Mouse (Mus musculus) bone marrow, adult 2 months (tissue): Measurements from ENCODE around the gene Nek6.

Experiments used
- CTCF ChIP-seq: fragments of 200-500 bp; IDR thresholded peaks from 2 replicates; pipeline ENCODE4 v1.5.1; 2011; ENCODE audit warnings: low read length, control low read depth; ENCODE audit not compliant: control insufficient read depth, insufficient read depth
- POLR2A ChIP-seq: fragments of 200-500 bp; IDR thresholded peaks from 2 replicates; pipeline ENCODE4 v1.6.1; 2011; ENCODE audit warnings: low read depth, mild to moderate bottlenecking, control low read depth, low read length, borderline replicate concordance; ENCODE audit not compliant: control insufficient read depth

DNA sequence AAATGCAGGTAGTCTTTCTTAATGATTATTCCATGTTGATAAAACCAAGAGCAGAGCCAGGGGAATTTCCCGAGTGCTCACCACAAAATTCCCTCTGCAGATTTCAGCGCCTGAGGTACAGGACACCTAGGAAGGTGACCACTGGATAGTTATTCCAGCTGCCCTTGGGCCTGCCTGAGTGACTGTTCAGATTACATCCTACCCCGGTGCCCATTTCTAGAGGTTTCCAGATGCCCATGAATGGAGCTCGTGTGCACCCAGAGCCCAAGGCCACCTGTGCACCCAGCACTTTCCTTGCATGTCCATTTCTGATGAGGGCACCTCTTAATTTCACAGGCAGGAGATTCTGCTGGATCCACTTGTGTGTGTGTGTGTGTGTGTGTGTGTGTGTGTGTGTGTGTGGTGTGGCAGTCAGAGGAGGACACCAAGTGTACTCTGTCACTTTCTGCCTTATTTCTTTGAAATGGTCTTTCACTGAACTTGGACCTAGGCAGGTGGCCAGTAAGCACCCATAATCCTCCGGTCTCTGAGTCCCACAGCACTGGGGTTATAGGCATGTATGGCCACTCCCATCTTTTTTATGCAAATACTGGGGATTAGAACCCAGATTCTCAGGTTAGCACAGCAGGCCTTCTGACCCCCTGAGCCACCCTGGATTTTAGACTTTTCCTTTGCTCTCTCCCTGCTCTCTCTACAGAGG is 22.9 kb downstream of the Nek6 start:
- TF ChIP-seq POLR2A = no peak
- no peak for TF ChIP-seq CTCF
